Mouse (Mus musculus) Muller cell, postnatal 12 days (primary cell): Measurements from ENCODE around the gene Ccdc85a.

Experiments
- DNase-seq: peaks from one replicate; pipeline ENCODE4 v3.0.0-alpha.2; 2015; ENCODE audit errors: inconsistent ontology term

The Ccdc85a gene

GRCm38 (mm10) chr11:28583911-28584434 is at the start of gene Ccdc85a:
TSS of gene Ccdc85a (minus strand) at chr11:28584324.
- DNase-seq = peak; percentile 89

DNA sequence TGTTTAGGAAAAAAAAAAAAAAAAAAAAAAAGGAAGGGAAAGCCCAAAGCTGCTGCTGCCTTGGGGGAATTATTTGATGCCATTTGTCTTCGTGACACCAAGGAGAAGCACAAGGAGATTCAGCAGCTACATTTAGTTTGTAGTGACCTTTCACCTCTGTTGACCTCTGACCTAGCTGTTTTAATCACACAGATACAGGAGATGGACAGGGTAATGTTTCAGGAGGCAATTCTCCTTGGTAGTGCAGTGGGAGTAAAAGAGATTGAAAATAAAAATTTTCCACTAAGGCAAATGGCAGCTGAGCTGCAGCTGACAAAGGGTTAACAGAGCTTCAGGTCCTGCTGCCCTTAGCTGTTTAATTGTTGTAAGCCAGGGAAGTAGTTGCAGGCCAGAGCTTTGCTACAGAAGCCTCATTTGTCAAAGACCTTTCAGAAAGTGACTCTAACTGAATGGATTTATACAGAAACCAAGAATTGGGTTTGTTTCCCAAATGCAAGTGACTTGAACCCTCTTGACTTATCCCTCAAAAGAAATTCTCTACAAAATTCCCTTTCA is 49.5 kb upstream of the Ccdc85a start:
- DNase-seq = no peak

GRCm38 (mm10) chr11:28633093-28633492 is 49.0 kb upstream of the Ccdc85a start:
- DNase-seq = no peak

- no peak for DNase-seq
Observed at GRCm38 (mm10) chr11:28630771-28631170, 46.6 kb upstream of the Ccdc85a start.

DNA sequence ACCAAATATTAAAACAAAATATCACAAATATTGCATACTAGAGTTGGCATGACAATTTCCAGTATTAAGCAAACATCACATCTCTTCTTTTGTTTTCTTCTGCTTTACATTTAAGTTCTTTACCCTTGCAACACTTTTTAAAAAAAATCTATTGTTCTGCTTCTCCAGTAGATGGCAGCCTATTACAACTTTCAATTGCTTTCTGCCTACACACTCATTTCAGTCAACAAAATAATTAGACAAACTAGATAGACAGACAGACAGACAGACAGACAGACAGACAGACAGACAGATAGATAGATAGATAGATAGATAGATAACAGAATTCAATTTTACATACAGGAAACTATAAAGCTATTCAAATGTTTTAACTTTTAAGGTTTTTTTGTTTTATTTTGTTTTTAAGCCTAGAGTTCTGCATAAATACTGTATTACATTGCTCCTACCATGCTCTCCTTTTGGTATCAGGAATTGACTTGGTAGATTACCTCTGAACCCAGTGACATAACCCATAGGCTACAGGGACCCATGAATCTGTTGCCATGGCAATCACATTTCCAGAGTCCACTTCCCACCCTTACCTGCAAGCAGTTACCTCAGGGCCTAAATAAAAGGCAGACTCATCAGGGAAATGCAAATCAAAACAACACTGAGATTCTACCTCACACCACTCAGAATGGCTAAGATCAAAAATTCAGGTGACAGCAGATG is 26.8 kb upstream of the Ccdc85a start:
- DNase-seq = peak; percentile 40

DNA sequence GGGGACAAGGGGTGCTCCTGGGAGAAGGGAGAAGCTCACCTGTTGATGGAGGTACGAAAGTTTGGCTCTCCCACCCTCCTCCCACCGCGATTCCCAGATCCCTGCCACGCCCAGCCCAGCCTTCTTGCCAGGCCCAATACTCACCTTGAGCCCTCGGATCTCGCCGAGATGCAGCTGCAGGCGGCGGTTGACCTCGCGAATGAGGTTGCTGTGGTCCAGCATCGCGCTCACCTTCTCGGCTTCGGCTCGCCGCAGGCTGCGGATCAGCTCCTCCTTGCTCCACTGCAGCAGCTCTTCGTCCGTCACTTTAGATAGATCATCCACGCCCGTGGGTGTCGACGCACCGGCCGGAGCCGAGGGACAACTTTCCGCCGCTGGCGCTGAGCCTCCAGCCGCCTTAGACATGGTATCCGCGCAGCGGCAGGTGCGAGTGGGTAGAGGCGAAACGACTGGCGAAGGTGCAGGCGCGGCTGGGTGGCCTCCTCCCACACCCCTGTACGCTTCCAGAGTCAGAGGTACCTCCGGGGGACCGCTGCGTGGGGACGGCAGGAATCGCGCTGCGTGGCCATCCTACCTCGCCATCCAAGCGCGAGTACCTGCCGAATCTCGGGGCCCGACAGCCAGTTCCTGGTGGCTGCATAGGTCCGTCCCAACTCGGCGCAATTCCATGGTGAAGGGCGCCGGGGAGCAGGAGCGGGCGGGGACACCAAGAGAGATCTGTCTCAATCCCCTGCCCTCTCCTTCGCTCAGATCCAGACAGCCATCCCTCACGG is 800 bp downstream of the Ccdc85a start:
- peak; percentile 36 for DNase-seq

DNA sequence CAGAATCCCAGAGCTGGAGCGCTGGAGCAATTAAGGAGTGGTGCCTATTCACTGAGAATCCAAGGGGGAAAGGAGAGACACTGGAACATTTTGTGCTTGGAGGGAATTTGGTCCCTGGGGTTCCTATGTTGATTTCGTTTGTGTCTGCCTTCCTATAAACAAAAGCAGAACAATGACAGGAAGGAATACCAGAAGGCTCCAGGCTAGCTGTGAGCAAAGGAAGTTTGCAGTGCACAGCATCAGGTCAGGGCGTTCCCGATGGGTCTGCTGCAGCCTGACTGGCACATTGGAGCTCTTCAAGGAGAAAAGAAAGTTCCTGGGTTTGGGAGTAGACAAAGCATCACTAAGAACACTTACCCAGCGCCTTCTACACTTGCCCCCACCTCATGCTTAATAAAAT is 1.9 kb downstream of the Ccdc85a start:
- DNase-seq = no peak

DNA sequence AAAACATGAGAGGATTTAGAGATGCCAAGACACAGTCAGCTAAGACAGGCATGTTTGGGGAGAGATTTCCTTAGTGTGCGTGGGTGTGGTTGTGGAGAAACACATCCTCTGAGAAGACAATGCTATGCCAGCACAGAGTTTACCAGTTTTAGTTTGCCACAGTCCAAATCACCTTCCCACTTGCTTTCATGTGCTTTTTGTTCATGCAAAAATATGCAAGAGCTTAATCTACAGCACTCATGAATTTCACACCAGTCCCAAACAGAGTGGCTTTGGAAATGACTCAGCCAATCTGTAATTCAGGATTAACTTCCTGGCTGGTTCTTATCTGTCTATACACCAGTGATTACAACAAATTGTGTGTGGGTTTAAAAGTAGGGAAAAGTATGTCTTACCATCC is 11.7 kb downstream of the Ccdc85a start:
- DNase-seq = no peak

DNA sequence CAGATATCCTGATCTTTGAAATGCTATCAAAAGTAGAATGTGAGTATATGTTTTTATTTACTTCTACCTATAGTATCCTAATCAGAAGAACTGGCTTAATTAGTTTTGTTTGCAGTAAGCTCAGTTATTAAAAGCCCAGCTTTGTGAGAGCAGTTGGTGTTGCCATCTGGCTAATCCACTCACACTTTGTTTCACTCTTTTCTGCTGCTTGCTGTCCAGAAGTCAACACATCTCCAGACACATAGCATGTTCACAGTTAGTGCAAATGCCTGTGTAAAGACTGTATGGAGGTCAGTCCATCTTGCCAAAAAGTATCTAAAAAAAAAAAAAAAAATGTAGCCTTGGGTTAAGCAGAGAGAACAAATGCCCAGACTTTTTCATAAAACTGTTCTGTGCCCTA is 27.7 kb downstream of the Ccdc85a start:
- DNase-seq = no peak

DNA sequence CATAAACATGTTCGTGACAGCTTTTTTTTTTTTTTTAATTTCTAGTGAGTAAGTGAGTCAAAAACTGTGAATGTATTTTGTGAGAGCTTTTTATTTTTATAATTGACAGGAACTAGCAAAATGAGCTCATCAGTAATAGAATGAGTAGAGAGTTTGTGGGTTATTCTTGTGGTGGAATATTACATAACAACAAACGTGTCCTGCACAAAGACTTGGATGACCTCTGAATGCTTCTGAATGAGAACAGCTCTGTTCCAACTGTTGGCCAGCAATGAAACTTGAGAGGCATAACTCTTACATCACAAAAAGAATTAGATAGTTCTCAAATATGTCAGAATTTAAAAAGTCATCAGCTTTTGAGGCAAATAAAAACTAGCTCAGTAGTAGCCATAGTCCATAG is 40.7 kb downstream of the Ccdc85a start:
- peak; percentile 65 for DNase-seq

DNA sequence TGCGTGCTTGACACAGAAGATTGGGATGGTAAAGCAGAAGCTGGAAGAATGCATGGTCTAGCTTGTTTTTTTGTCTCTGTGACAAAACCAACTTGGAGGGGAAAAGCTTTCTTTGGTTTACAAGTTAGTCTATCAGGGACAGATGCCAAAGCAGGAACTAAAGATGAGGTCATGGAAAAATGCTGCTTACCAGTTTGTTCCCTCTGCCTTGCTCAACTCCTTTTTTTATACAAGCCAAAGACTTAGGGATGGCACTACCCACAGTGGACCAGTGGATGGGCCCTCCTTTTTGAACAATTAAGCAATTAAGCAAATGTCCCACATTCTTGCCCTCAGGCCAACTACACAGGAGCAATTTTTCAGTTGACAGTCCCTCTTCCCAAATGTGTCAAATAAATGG is 42.8 kb downstream of the Ccdc85a start:
- peak; percentile 83 for DNase-seq

GRCm38 (mm10) chr11:28533286-28533685 is 50.8 kb downstream of the Ccdc85a start:
- no peak for DNase-seq

DNA sequence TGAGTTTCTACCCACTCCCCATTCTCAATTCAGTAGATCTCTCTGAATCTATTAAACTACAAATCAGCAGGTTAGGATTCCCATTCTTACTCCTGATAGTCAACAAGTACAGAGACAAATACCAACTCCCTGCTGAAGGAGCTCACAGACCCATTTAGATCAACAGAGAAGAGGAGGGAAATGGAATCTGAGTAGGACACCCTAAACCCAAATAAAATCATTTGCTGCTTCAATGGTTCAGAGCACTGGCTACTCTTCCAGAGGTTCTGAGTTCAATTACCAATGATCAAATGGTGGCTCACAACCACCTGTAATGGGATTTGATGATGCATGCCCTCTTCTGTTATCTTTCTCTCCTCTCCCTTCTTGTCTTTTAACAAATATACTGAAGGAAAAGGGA is 82.9 kb downstream of the Ccdc85a start:
- no peak for DNase-seq

DNA sequence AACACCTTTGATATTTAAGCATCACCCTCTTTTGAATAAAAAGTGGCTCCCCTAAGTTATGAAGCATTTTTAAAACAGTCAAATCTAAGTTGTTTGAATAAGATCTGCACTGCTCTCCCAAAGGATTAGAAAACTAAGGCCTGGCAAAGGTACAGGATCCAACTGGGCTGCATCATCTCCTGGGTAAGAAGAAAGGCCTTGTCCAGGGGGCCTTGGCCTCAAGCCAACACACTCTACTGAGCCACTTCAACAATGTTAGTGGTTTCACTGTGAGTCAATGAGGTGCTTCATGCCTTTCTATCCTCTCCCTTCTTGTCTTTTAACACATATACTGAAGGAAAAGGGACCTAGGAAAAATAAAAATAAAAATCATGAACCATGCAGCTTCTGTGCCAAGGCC is 87.1 kb downstream of the Ccdc85a start:
- DNase-seq = peak; percentile 56

DNA sequence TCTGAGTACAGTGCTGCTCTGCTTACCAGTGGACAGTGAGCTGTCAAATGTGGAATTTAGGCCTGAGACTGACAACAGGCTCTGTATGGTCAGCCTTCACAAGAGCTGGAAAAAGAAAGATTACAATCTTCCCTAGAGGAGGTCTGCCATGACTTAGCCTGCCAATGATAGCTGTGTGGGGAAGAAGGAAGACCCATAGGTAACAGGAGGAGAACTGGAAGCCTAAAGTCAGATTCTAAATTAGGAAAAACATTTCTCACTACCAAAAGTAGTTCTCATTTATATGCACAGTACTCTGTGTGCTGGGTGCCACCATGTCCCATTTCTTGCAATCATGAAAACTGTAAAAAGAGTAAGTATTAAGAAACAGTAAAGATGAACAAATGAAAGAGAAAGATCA is 90.8 kb downstream of the Ccdc85a start:
- DNase-seq = no peak

- DNase-seq = no peak
Observed at GRCm38 (mm10) chr11:28491330-28491729, 92.8 kb downstream of the Ccdc85a start.

- no peak for DNase-seq
Observed at GRCm38 (mm10) chr11:28484083-28484729, 99.9 kb downstream of the Ccdc85a start.

DNA sequence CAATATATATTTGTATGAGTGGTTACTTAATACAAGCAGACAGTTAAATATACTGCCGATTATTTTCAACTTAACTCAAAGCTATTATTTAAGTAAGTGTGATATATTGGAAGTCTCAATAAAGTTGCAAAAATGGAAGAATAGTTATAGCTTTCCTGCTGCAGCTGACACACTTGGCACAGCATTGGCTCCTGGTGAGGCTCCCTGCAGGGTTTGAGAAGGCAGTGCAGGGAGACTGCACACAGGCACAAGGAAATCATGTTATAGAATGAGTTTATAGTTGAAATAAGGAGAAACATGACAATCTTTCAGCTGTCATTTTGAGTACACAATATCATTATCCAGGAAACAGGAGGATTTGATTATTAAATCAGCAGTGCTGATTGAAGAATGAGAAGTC is 107.0 kb downstream of the Ccdc85a start:
- DNase-seq = no peak

- no peak for DNase-seq
Observed at GRCm38 (mm10) chr11:28465726-28466125, 118.4 kb downstream of the Ccdc85a start.

DNA sequence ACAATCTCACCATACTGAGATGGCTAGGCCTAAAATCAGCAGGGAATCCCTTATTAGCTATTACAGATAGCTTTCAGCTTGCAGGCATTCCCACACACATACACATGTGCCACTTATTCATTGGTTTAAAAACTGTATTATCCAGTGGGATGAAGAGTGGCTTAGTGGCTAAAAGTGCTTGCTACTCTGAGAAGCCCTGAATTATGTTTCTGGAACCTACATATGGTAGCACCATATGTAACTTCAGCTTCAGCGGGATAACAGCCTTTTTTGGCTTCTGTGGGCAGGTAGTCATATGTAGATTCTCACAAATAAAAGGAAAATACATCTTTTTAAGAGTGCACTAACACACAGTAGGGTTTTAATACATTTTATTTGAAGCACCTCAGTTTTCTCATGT is 119.2 kb downstream of the Ccdc85a start:
- DNase-seq = no peak

- no peak for DNase-seq
Observed at GRCm38 (mm10) chr11:28459165-28459564, 125.0 kb downstream of the Ccdc85a start.

GRCm38 (mm10) chr11:28439877-28440276 is 144.2 kb downstream of the Ccdc85a start:
- no peak for DNase-seq
